Mouse (Mus musculus): Measurements from ENCODE around the gene Tmem269.

Tmem269 gene

DNA sequence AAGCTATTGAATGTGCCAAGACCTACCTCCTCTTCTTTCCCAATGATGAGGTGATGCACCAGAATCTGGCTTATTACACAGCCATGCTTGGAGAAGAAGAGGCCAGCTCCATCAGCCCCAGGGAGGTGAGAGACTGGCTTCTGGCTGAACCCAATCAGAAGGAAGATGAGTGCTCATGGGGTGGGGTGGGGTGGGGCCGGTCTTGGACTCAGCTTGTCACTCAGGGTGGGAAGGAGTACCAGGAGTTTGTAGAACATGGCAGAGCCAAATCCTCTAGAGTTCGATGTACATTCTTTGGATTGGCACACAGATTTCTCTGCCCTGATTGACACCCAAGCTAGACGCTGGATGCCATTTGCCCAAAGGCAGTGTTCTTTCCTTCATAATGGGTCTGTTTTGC, 20.6 kb upstream of the Tmem269 start:
- no peak for DNase-seq (ENCODE audit: inconsistent age in 2 of 2, low spot score in 1 of 2)

DNA sequence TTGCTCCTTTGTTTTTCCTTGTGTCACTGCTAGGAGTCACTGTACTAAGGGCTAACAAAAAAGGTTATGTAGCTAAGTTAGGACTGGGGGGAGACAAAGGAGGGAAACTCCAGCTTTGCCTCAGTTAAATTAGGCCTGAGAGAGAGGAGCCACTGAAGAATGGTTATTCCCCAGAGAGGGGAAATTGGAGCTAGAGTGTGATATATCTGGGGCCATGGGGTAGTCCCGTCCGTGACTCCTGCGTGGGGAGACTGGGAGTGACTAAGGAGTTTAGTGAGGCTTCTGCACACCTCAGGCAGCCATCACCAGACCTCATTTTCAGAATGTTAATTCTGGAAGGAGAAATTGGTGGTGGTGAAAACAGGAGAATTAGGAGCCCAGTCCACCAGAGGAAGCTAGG, 16.3 kb upstream of the Tmem269 start:
- DNase-seq (ENCODE audit: inconsistent age in 2 of 2, low spot score in 1 of 2): no peak

DNA sequence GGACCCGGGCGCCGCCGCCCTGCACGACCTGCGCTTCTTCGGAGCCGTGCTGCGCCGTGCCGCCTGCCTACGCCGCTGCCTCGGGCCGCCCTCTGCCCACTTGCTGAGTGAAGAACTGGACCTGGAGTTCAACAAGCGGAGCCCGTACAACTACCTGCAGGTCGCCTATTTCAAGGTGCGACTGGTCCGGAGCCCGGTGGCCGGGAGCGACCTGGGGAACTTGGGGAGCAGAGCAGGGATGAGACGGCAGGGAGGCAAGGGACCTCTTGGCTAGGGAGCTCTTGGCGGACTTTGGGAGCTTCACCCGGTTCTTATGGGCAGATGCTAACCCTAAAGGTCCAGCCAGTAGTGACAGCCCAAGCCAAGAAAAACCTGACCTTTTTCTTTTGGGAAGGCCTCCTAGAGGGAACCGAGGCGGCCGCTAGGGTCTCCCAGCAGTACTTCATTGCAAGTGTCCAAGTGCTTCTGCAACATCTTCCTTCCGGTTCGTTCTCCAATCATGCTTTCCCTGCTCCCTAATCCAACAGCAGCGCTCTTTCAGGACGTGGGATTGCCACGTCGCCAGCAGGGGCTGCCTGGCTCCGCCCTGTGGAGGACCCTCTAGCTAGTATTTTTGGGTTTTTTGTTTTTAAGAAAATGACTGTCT, 15.4 kb upstream of the Tmem269 start:
- peak; percentile 61 to 89 for DNase-seq (ENCODE audit: inconsistent age in 2 of 2, low spot score in 1 of 2)

DNA sequence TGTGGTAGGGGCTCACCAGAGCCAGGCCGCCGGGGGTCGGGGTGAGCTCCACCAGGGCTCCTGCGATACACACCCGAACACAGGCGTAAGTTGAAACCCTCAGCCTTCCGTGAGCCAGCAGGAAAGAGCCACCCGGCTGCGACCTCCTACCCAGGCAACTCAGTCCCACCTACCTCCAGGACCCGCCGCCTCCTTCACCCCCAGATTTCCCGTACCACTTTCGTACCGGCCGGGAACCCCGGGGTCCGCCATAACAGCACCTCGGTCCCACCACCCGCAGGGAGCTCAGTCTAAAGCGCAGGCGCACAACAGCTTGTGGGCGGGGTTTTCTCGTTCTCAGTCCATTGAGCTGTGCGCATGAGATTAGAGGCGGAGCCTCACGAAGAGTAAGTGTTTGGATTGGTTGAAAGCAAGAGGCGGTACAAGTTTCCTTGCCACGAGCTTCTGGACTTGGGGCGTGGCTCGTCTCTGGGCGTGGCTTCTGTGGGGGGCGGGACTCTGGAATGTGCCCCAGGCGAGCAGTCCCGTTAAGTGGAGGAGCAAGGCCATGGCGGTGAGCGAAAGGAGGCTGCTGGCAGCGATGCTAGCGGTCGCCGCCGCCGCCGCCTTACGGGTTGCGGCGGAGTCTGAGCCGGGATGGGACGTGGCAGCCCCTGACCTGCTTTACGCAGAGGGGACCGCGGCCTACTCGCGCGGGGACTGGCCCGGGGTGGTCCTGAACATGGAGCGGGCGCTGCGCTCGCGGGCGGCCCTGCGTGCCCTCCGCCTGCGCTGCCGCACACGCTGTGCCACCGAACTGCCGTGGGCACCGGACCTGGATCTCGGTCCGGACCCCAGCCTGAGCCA, 14.6 kb upstream of the Tmem269 start, which contains the start of the genes AU022252 and P3h1:
Gene AU022252 (minus strand): TSS at position 303 of the 846 bp plus-strand sequence.
Gene P3h1 (plus strand): TSS at position 506 of the 846 bp plus-strand sequence.
- peak; percentile 99 to 100 for DNase-seq (ENCODE audit: inconsistent age in 2 of 2, low spot score in 1 of 2)

DNA sequence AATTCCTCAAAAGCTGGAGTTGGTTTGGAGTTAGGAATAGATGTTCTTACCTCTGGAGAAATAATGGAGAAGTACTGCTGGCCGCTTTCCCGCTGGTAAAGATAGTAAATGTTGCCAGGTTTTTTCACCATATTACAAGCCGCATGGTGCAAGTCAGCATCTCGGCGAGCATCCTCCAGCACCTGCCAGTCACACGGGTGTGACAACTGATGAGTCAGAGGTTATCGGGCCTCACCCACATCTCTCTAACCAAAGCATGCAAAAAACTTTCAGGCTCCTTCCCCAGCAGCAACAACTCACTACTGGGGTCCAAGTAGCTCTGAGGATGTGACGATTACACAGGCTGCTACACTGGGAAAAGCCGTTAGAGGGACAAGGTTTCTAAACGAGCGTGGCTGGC, 8.7 kb upstream of the Tmem269 start:
- DNase-seq (ENCODE audit: inconsistent age in 2 of 2, low spot score in 1 of 2): peak in 1 of 2 experiments; percentile 58

DNA sequence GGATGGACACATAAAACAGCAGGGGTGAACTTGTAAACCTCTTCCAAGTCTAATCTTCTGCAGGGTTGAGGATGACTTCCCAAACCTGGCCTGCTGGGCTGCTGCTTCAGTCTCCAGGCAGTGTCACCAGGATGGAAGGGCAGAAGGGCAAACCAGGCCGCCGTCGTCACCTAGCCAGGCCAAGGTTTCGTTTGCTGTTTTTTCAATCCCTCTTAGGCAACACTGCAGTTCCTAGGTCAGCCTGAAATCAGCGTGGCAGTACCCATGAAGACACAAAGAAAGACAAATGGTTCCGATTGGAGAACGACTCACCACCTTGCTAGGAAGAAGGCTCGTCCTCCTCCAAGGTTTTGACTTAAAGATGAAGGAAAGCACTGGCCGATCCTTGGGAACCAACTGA, 7.7 kb upstream of the Tmem269 start:
- peak in 1 of 2 experiments; percentile 76 for DNase-seq (ENCODE audit: inconsistent age in 2 of 2, low spot score in 1 of 2)

DNA sequence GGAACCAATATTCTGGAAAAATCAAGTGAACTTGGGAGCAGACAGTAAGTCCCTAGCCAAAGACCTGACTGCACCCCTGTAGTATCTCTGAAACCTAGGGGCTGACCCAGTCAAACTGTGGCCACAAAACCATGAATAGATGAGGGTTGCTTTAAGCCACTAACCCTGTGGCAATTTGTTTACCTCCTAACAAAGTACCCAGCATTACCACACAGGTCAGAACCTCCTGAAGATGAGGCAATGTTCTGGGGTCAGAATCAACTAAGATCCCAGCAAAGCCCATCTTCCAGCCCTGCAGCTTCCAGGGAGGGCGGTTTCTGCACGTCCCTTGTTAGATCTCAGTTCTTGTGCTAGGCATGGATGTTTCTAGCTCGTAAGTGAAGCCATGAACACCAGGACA, 6.5 kb upstream of the Tmem269 start:
- DNase-seq (ENCODE audit: inconsistent age in 2 of 2, low spot score in 1 of 2): peak in 1 of 2 experiments; percentile 54

DNA sequence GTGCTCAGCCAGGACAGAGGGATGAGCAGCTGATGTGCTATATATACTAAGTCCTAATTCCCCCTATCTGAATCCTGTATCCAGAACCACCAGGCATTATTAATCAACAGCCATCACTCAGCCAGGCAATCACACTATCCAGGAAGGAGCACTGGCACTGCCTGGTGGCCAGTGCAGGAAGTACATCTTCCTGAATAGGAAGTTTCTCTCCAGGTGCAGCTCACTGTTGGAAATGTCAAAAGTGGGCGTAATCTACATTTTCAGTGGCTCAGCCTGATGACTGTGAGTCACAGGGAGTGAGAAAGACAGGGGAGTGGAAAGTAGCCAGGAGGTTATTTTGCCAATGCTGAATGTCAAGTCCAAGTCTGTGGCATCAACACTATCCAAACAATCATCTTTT, 5.7 kb upstream of the Tmem269 start:
- peak; percentile 73 to 86 for DNase-seq (ENCODE audit: inconsistent age in 2 of 2, low spot score in 1 of 2)

DNA sequence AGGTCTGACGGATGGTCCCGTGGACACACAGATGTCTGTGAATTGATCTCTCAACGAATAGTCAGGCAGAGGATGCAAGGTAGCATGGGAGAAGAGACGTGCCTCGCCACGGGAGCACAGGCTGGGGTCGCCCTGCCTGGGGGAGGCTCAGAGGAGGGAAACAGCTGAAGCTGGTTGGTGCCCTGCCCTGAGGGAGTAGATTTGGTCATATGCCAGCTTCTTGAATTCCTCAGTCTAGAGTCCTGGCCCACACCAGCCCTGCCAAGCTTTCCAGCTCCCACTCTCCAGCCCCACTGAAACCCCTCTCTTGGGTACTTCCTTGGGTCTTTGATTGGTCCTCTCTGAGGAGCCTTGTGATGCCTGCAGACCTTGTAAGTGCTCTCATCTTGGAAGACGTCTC, 1.4 kb downstream of the Tmem269 start:
- no peak for DNase-seq (ENCODE audit: inconsistent age in 2 of 2, low spot score in 1 of 2)

DNA sequence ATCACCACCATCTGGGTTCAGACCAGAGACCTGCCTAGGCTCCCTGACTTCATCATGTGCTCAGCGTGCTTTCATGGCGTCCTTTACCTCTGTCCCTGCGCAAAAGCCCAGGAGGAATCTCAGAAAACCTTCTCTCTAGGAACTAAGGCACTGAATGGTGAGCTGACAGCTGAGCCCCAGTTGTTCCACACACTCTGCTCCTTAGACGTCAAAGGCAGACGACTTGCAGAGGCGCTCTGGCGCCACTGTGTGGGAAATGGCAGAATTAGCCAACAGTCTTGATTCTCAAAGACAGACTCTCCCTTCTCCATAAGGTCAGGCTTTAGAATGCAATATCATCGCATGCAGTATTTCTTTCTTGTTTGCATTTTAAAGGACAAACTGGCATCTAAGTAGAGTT, 13.3 kb downstream of the Tmem269 start:
- DNase-seq (ENCODE audit: inconsistent age in 2 of 2, low spot score in 1 of 2): peak; percentile 43 to 82

DNA sequence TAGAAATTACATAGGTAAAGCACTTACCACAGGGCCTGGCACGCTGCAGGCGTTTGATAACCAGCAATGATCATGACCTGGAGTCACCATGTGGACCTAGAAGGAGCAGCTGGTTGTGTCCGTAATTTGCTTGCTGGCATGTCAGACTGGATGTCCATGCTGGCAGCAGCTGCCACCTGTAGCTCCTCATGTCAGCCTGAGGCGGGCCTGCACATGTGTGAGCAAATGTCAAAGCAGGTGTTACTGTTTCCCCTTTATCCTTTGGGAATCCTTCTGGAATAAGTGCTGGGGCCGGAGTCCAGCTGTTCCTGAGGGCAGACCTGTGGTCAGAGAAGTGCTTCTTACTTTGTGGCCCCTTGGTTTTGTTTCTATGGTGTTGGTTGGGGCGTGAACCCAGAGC, 19.9 kb downstream of the Tmem269 start:
- no peak for DNase-seq (ENCODE audit: inconsistent age in 2 of 2, low spot score in 1 of 2)

DNA sequence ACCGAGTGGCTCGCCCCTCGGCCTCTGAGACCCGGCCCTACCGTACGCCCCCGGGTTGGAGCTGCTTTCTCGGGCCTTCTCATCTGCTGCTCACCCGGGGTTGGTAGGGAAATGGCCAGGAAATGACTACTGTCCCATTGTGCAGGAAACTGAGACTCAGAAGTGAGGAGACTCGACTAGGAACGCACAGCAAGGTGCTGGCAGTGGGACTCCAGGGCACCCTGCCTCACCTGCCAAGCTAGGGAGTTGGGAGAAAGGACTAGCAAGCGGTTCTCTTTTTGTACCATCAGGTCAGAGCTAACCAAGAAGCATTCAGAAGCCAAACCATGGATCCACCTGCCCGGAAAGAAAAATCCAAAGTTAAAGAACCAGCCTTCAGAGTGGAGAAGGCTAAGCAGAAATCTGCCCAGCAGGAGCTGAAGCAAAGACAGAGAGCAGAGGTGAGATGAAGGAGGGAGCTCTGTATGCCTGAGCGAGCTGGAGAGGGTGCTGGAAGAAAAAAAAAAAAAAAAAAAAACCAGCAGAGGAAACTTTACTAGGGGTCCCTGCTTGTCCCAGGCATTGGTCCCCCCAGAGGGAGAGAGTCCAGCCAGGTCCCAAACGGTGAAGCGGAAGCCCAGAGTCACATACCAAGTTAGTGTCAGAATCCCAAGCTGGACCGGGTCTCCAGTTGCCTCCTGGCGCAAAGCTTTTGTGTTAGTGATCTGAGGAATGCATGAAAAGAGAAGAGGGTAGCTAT, 22.3 kb downstream of the Tmem269 start:
- no peak for DNase-seq (ENCODE audit: inconsistent age in 2 of 2, low spot score in 1 of 2)

DNA sequence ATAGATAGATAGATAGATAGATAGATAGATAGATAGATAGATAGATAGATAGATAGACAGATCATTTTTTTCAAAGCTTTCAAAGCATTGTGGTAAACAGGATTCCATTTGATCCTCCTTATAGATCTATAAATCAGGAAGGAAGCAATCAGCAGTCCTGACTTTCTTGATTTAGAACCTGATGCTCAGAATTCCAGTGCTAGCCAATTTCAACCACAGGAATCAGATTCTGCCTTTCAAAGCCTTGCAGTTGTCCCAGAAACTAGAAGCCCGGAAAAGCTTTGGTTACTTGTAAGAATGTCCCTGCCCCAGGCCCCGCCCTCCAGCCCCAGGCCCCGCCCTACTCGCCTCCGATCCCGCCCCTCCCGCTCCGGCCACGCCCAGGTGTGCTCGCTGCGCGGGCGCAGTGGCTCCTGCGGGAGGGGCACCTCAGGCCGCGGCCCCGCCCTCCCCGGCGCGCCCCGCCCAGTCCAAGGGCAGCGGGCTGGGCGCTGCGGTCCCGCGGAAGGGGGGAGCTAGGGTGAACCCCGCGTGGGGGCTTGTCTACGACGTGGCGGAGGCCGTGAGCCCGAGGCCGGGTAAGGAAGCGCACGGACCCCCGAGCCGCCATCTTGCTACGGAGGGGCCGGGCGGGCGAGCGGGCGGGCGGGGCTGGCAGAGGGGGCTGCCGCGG, 23.0 kb downstream of the Tmem269 start, which contains the start of gene Svbp:
Gene Svbp (plus strand): TSS at position 398 of the 673 bp plus-strand sequence.
- DNase-seq (ENCODE audit: inconsistent age in 2 of 2, low spot score in 1 of 2): peak; percentile 89 to 97

DNA sequence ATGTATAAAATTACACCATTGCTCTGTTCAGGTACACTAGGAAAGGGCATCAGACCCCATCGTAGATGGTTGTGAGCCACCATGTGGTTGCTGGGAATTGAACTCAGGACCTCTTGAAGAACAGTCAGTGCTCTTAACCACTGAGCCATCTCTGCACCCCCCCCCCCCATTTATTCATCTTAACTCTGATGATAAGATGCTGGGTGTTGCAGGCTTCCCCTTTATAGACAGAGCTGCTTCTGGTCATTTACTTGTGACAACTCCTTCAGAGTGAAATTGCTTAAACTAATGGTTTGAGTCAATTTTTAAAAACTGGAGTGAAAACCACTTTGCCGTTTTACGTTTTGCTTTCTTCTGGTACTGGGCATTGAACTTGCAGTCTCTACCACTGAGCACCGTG, 25.3 kb downstream of the Tmem269 start:
- DNase-seq (ENCODE audit: inconsistent age in 2 of 2, low spot score in 1 of 2): no peak

DNA sequence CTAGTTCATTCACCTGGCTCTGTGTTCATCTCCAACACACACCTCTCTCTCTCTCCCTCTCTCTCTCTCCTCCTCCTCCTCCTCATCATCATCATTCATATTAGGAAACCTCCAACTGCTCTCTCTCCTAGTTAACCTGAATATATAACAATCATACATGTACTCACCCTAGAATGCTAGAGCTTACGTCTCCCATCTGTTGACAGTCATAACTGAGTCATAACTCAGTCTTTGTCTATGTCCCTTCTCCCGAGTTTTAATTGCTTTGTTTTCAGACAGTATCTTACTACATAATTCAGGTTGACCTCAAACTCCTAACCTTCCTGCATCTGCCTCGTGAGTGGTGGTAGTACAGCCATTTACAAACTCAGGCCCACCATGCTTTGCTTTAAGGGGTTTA, 26.7 kb downstream of the Tmem269 start:
- DNase-seq (ENCODE audit: inconsistent age in 2 of 2, low spot score in 1 of 2): no peak

DNA sequence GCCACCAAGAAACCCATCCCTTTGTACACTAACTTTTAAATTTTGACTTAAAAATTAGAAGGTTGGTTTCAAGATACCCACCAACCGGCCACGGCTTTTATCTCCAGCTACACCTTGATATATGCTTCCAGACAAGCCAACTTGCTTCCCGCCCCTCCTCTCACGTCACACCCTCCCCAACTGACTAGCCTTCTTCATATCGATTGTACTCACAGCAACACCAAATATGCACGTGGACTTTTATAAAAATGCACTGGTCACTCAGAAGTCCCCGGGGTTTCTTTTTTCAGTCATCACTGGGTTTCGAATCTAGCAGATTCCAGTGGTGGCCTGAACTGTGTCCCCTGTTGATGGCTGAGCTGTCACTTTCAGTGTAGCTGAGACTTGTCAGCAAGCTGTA, 27.4 kb downstream of the Tmem269 start:
- no peak for DNase-seq (ENCODE audit: inconsistent age in 2 of 2, low spot score in 1 of 2)

DNA sequence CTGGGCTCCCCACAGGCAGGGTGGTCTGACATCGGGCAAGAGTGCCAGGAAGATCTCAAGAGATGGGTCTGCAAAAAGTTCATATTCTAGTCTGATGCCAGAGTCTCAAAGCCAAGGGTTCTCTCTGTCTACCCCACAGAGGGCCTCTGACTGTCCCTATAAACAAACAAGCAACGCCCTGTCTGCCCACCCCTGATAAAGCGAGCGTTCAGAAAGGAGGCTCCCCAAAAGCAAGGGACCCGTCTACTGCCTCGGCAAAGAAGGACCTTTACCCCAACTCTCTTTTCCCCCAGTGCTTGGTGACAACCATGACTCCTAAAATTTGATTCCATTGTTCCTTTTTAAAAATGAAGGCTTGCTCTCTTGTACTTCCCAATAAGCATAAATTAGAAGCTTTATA, 28.2 kb downstream of the Tmem269 start, which contains the start of gene Ermap:
Gene Ermap (minus strand): TSS at position 148 of the 400 bp plus-strand sequence.
- DNase-seq (ENCODE audit: inconsistent age in 2 of 2, low spot score in 1 of 2): no peak

DNA sequence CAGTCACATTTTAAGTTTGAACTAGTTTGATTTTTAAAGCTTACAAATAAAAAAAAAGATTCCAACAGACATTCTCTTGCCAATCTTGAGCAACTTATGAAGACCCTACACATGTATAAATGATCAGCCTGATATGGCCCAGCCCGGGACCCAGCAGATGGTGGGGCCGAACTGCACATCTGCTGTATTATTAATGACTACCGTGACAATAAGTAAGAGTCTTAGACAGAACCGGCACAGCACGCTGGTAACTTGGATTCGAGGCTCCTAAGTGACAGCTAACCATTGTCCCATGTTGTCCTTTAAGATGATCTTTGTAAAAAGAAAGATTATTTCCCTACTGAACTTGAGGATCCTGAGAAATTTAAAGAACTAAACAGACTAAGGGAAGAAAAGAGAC, 28.6 kb downstream of the Tmem269 start:
- no peak for DNase-seq (ENCODE audit: inconsistent age in 2 of 2, low spot score in 1 of 2)

DNA sequence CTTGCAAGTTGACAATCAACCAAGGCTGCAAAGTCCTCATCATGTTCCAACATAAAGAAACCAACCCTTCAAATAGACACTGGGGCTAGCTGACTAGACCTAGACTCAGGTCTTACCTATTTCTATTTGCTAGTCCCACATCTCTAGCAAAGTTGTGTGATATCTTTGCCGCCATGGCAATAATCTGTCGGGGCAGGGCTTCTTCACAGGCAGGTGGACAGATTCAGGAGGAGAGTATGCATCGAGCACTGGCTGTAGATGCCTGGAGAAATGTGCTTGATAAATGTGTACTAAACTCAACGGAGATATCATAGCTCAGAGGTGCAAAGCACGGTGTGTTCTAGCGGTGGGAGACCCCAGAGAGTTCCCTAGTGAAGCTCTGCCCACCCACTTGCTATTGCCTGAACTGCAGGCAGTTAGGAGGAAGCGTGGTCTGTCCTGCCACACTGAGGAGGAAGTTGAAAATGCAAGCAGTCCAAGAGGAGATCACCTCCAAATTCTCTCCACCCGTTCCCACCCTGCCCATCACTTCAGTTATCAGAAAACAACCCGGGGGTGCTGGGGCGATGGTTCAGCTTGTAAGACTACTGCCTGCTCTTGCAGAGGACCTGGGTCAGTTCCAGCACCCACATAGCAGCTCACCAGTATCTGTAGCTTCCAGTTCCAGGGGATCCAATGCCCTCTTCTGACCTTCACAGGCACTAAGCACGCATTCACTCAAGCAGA, 29.8 kb downstream of the Tmem269 start:
- DNase-seq (ENCODE audit: inconsistent age in 2 of 2, low spot score in 1 of 2): no peak

DNA sequence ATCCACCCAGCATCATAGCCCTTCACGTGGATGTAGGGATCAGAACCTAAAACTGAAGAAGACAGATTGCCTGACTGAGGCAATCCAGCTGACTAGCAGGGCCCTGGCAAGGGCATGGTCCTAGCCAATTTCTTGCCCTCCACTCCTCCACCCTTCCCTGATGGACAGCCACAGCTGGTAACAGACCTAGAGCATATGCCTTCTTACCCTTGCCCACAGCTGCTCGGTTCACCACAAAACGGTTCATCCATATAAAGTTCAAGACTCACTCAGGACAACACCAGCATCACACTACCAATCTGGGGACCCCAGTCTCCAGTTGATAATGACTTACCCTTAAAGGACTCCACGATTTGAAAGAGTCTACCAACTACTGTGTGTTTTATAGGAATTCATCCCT, 32.2 kb downstream of the Tmem269 start:
- no peak for DNase-seq (ENCODE audit: inconsistent age in 2 of 2, low spot score in 1 of 2)

All from adrenal gland, adult (tissue).